Mouse (Mus musculus): ENCODE measurements around the gene Mark4.

- TF ChIP-seq CTCF (IDR thresholded peaks at IDR 0.05; ENCODE audit: borderline replicate concordance, insufficient read depth, low read length) = no peak
- no peak for TF ChIP-seq POLR2A (IDR thresholded peaks at IDR 0.05; ENCODE audit: low read depth, low read length)
Observed at GRCm38 (mm10) chr7:19501658-19502057, 43.0 kb upstream of the Mark4 start.
